Mouse (Mus musculus) heart, adult 2 months (tissue): ENCODE data around the gene Rnf111. TPM values are rescaled to one million over a fixed set of nuclear protein-coding genes. Genes with fewer than 3 reads are reported as not detected.

Experiments used
- DNase-seq, 2 experiments: peaks; one replicate each; pipeline ENCODE4 v3.0.0; 2021
- H3K27ac ChIP-seq: fragments of 200-600 bp; 2 replicates; pipeline ENCODE4 v1.8.1; 2022
- H3K27me3 ChIP-seq: fragments of 200-500 bp; 2 replicates; pipeline ENCODE4 v1.6.1; 2012; ENCODE audit warnings: mild to moderate bottlenecking, low read length, inconsistent platforms, mixed read lengths; ENCODE audit not compliant: control insufficient read depth, insufficient read depth
- H3K36me3 ChIP-seq: fragments of 200-500 bp; 2 replicates; pipeline ENCODE4 v1.6.1; 2012; ENCODE audit warnings: low read length, inconsistent platforms; ENCODE audit not compliant: control insufficient read depth, insufficient read depth
- H3K4me1 ChIP-seq: fragments of 200-500 bp; 2 replicates; pipeline ENCODE4 v1.6.1; 2011; ENCODE audit warnings: low read length; ENCODE audit not compliant: control insufficient read depth, insufficient read depth
- H3K4me3 ChIP-seq: fragments of 200-600 bp; 2 replicates; pipeline ENCODE4 v1.8.1; 2022
- H3K79me2 ChIP-seq: fragments of 200-500 bp; replicated peaks from 2 replicates; pipeline ENCODE4 v1.6.1; 2012; ENCODE audit warnings: mild to moderate bottlenecking, inconsistent platforms, low read length, moderate library complexity, mixed read lengths; ENCODE audit not compliant: control insufficient read depth, insufficient read depth
- H3K9ac ChIP-seq: fragments of 200-500 bp; 2 replicates; pipeline ENCODE4 v1.6.1; 2012; ENCODE audit warnings: low read depth, mild to moderate bottlenecking, control low read depth, inconsistent platforms, low read length, mixed read lengths
- CTCF ChIP-seq: fragments of 200-600 bp; IDR thresholded peaks from 2 replicates; pipeline ENCODE4 v1.8.1; 2022; ENCODE audit warnings: antibody characterized with exemption, mild to moderate bottlenecking, moderate library complexity
- EP300 ChIP-seq: fragments of 200-500 bp; IDR thresholded peaks from 2 replicates; pipeline ENCODE4 v1.6.1; 2011; ENCODE audit warnings: low read depth, low read length, control low read depth; ENCODE audit not compliant: insufficient read depth
- POLR2A ChIP-seq: fragments of 200-500 bp; IDR thresholded peaks from 2 replicates; pipeline ENCODE4 v1.6.1; 2011; ENCODE audit warnings: mild to moderate bottlenecking, low read depth, low read length, control low read depth; ENCODE audit not compliant: insufficient read depth
- WGBS: fragments of 180-500 bp; shearing (Covaris S2); methylation state at CpG from one replicate; pipeline ENCODE4 v1.1.7; 2018; 5-methylcytosine and 5-hydroxymethylcytosine counted together
- intact Hi-C: fragments of 180-260 bp; cut with DNase I; formaldehyde crosslinking; loops from one replicate; pipeline ENCODE4 v1.15.1; 2025
- polyA plus RNA-seq: library from polyadenylated mRNA; depleted of rRNA; stranded (reverse); fragments of >200 nt; gene quantifications from 2 replicates; pipeline ENCODE4 v1.2.3, GENCODE M21; 2012
- total RNA-seq, 2 experiments: library from RNA; stranded (reverse); gene quantifications; 2 replicates each; pipeline ENCODE4 v1.2.3; 2021

Rnf111 gene
- total and polyA plus RNA-seq, 3 experiments, result 19.4 to 25.7 (median 19.8) TPM

DNA sequence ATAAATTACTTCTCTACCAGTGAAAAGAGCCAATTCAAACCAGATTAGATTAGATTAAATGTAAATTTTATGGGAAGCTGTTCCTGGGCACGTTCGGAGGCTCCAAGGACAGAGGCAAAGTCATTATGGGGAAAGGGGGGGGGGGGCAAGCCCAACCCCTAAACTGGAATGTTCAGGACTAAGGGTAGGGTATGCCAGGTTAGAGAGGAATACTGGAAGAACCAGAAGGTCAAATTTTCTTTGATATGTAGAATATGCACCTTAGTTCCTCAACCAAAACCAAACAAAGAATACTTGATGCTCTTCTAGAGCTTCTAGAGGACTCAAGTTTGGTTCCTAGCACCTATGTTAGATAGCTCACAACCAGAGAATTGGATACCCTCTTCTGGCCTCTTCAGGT, 16.1 kb downstream of the Rnf111 start:
- Histone ChIP-seq H3K4me1 (peaks cover 1% of the 10 kb centered on the region), H3K9ac (no peak overlapping the region)
- WGBS, result 65% methylated on average over 2 of the region's 2 CpGs

GRCm38 (mm10) chr9:70485840-70486239, 17.7 kb downstream of the Rnf111 start:
- Histone ChIP-seq H3K4me3 (no peak overlapping the region), H3K27me3 (no peaks in the 10 kb centered on the region), H3K9ac (no peak overlapping the region), H3K4me1 (peaks cover 1% of the 10 kb centered on the region), H3K36me3 (peaks cover 12% of the 10 kb centered on the region), H3K79me2 (peaks cover 9% of the 10 kb centered on the region), H3K27ac (no peak overlapping the region)
- intact Hi-C loops, result no loop called here
- no peak for DNase-seq
- WGBS, result 46% methylated on average over 1 of the region's 1 CpGs
- TF ChIP-seq POLR2A (no peak), EP300 (no peak), CTCF (no peak)

More for the DNA sequence above, 16.1 kb downstream of the Rnf111 start:
- intact Hi-C loops, result no loop called here
- TF ChIP-seq POLR2A (no peak), EP300 (no peak), CTCF (no peak)
- Histone ChIP-seq H3K27ac (no peak overlapping the region), H3K79me2 (peaks cover 7% of the 10 kb centered on the region), H3K4me3 (no peak overlapping the region), H3K27me3 (no peaks in the 10 kb centered on the region), H3K36me3 (peaks cover 23% of the 10 kb centered on the region)
- DNase-seq, result no peak

- TF ChIP-seq POLR2A (no peak), EP300 (no peak), CTCF (no peak)
- Histone ChIP-seq H3K4me3 (no peak overlapping the region), H3K36me3 (peaks cover 10% of the 10 kb centered on the region), H3K9ac (no peak overlapping the region), H3K27ac (no peak overlapping the region), H3K79me2 (peaks cover 9% of the 10 kb centered on the region), H3K4me1 (peaks cover 1% of the 10 kb centered on the region), H3K27me3 (no peaks in the 10 kb centered on the region)
- DNase-seq, result no peak
- intact Hi-C loops, result no loop called here
- 94% methylated on average over 5 of the region's 5 CpGs for WGBS
These were observed 20.0 kb downstream of the Rnf111 start for GRCm38 (mm10) chr9:70483495-70483894.

- Histone ChIP-seq H3K27me3 (no peaks in the 10 kb centered on the region), H3K27ac (no peak overlapping the region), H3K9ac (no peak overlapping the region), H3K4me3 (no peak overlapping the region), H3K36me3 (peaks cover 6% of the 10 kb centered on the region), H3K4me1 (peaks cover 1% of the 10 kb centered on the region), H3K79me2 (peaks cover 8% of the 10 kb centered on the region)
- intact Hi-C loops, result no loop called here
- no peak for DNase-seq
- no peak for TF ChIP-seq POLR2A
These were observed 21.7 kb downstream of the Rnf111 start for GRCm38 (mm10) chr9:70481872-70482271.

DNA sequence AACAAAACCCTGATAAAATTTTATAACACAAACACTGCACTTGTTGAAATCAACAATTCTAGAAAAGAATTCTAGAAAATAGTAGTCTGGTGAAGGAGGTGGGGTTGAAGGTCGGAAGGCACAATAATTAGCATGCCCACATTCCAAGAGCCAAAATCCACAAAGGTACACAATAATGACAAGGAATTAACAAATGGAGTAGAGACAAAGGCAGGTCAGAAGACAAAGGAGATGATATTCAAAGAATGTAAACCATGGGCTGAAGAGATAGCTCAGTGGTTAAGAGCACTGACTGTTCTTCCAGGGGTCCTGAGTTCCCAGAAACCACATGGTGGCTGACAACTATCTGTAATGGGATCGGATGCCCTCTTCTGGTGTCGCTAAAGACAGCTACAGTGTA, 26.3 kb downstream of the Rnf111 start:
- 93% methylated on average over 3 of the region's 3 CpGs for WGBS
- no peak overlapping the region for H3K27ac ChIP-seq
- intact Hi-C loops, result no loop called here
- H3K79me2 ChIP-seq, result peaks cover 2% of the 10 kb centered on the region
- H3K4me3 ChIP-seq, result no peak overlapping the region
- no peaks in the 10 kb centered on the region for H3K27me3 ChIP-seq
- H3K9ac ChIP-seq, result no peak overlapping the region
- no peaks in the 10 kb centered on the region; the same call in 1 of the 2 replicates for H3K4me1 ChIP-seq
- no peak for DNase-seq
- peaks cover 5% of the 10 kb centered on the region for H3K36me3 ChIP-seq
- TF ChIP-seq EP300 (no peak), CTCF (no peak), POLR2A (no peak)

DNA sequence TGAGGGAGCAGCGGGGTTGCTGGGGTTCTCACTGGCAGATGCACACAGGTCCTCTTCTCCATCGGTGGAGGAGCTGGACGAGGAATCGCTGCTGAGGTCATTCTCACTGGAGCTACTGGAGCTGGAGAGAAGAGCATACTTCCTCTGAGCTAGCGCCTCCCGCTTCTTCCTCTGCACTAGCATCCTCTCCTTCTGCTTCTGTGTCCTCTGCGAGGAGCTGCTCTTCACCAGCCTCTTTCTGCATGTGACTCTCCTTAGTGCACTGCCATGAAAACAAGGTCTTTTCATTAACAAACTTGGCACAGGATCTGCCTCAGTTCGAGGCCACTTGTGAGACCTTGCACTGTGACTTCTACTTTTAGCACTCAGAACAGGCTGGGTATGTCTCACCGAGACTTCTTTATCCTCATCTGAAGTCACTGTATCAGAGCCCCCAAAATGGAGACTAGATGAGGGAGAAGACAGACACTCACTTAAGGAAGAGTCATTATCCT, 27.7 kb downstream of the Rnf111 start:
- Histone ChIP-seq H3K4me3 (no peak overlapping the region), H3K27me3 (no peaks in the 10 kb centered on the region), H3K9ac (no peak overlapping the region), H3K79me2 (no peaks in the 10 kb centered on the region), H3K27ac (no peak overlapping the region), H3K4me1 (no peaks in the 10 kb centered on the region; the same call in 1 of the 2 replicates), H3K36me3 (peaks cover 5% of the 10 kb centered on the region)
- no peak for DNase-seq
- 63% methylated on average over 9 of the region's 9 CpGs for WGBS
- TF ChIP-seq POLR2A, result no peak
- no peak for TF ChIP-seq CTCF
- no peak for TF ChIP-seq EP300
- intact Hi-C loops, result no loop called here
